Mouse (Mus musculus) heart, adult 2 months (tissue): ENCODE measurements at regions not wholly inside any gene's neighbourhood (a gene's known extent, or its start where the extent isn't known, plus 50 kb on each side); places are given as distances from the start of the nearest gene placed in this dataset.

Experiments
- CTCF ChIP-seq: fragments of 200-600 bp; IDR thresholded peaks from 2 replicates; pipeline ENCODE4 v1.8.1; 2022; ENCODE audit warnings: antibody characterized with exemption, mild to moderate bottlenecking, moderate library complexity
- EP300 ChIP-seq: fragments of 200-500 bp; IDR thresholded peaks from 2 replicates; pipeline ENCODE4 v1.6.1; 2011; ENCODE audit warnings: low read depth, low read length, control low read depth; ENCODE audit not compliant: insufficient read depth
- POLR2A ChIP-seq: fragments of 200-500 bp; IDR thresholded peaks from 2 replicates; pipeline ENCODE4 v1.6.1; 2011; ENCODE audit warnings: mild to moderate bottlenecking, low read depth, low read length, control low read depth; ENCODE audit not compliant: insufficient read depth

- TF ChIP-seq POLR2A (no peak), CTCF (no peak), EP300 (no peak)
Measured at GRCm38 (mm10) chr2:137207846-137208245, 91.4 kb upstream of the Jag1 start.
